Mouse (Mus musculus): ENCODE data around the gene Mettl24. TPM values are rescaled to one million over a fixed set of nuclear protein-coding genes. Genes with fewer than 3 reads are reported as not detected.

Gene Mettl24
- polyA plus RNA-seq, 1 experiment: 0.34 TPM

DNA sequence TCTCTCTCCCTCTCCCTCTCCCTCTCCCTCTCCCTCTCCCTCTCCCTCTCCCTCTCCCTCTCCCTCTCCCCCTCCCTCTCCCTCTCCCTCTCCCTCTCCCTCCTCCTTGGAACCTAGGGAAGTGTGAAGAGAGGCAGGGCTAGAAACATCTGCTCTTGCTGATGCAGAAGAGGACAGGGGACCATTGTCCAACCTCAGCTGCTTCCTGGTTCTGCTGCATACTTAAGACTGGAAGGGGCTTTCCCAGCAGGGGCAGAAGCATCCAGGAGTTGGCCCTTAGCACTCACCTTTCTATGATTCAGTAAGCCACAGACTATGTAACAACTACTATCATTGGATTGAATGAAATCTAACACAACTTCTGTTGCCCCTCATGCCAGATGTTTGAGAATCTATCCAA is 14.4 kb upstream of the Mettl24 start:
- H3K4me3 ChIP-seq: no peak overlapping the region
- H3ac ChIP-seq (ENCODE audit: control insufficient read depth, insufficient read length): no peak overlapping the region
- no peaks in the 10 kb centered on the region for H3K36me3 ChIP-seq (ENCODE audit: control insufficient read depth, insufficient read depth)
- TF ChIP-seq E2F4 (IDR thresholded peaks at IDR 0.05; ENCODE audit: insufficient read depth) (no peak), MYOD1 (IDR thresholded peaks at IDR 0.05; ENCODE audit: control insufficient read depth in 1 of 3, insufficient read length in 2 of 3, low read depth in 2 of 3) (no peak), SRF (IDR thresholded peaks at IDR 0.05; ENCODE audit: control insufficient read depth, insufficient read length, low read depth) (no peak), TCF3 (IDR thresholded peaks at IDR 0.05; ENCODE audit: insufficient read length, low read depth) (no peak), MAX (IDR thresholded peaks at IDR 0.05; ENCODE audit: low read depth) (no peak), USF1 (IDR thresholded peaks at IDR 0.05; ENCODE audit: low read depth) (no peak), CEBPB (IDR thresholded peaks at IDR 0.05; ENCODE audit: insufficient read depth, poor library complexity, severe bottlenecking) (no peak)
- no peaks in the 10 kb centered on the region for H3K27me3 ChIP-seq (ENCODE audit: control insufficient read depth, insufficient read depth, insufficient read length)
- no peak overlapping the region for H3K4me2 ChIP-seq (ENCODE audit: low read depth)
- no peaks in the 10 kb centered on the region for H3K79me2 ChIP-seq (ENCODE audit: control insufficient read depth, insufficient read depth)

DNA sequence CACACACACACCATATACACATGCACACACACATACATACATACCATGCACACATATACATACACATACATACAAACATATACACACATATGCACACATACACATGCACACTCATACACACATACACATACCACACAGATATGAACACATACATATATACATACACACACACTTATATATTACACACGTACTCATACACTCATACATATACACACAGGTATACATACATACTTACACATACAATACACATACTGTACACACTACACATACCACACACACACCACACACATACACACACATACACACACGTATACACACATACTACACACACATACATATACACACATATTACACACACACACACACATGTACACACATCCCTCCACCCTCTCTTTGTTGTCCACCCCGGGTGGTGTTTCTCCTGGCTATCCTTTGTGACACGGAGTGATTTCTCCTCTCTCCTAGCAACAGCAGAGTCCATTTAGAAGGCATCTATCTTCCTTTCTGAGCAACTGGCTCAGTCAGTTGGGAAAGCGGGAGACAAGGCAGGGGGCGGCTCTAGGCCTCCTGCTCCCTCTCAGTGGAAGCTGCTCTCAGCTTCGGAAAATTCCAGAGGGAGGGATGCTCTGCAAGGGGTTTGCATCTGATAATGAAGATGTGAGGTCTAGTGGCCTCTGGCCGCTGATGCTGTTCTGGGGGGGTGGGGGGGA is 10.3 kb upstream of the Mettl24 start:
- H3K79me2 ChIP-seq (ENCODE audit: control insufficient read depth, insufficient read depth): no peaks in the 10 kb centered on the region
- TF ChIP-seq REST (IDR thresholded peaks at IDR 0.05; ENCODE audit: insufficient read depth, insufficient read length): no peak
- TF ChIP-seq CEBPB (IDR thresholded peaks at IDR 0.05; ENCODE audit: insufficient read depth, poor library complexity, severe bottlenecking): no peak
- no peak for TF ChIP-seq POLR2A (IDR thresholded peaks at IDR 0.05; ENCODE audit: insufficient read length, low read depth)
- no peak overlapping the region for H3ac ChIP-seq (ENCODE audit: control insufficient read depth, insufficient read length)
- no peak overlapping the region for H3K4me2 ChIP-seq (ENCODE audit: low read depth)
- no peaks in the 10 kb centered on the region for H3K36me3 ChIP-seq (ENCODE audit: control insufficient read depth, insufficient read depth)
- H3K4me3 ChIP-seq: no peak overlapping the region
- no peaks in the 10 kb centered on the region for H3K27me3 ChIP-seq (ENCODE audit: control insufficient read depth, insufficient read depth, insufficient read length)

- H3K4me2 ChIP-seq (ENCODE audit: low read depth): no peak overlapping the region
- no peak overlapping the region for H3ac ChIP-seq (ENCODE audit: control insufficient read depth, insufficient read length)
- H3K4me3 ChIP-seq: no peak overlapping the region
- no peaks in the 10 kb centered on the region for H3K79me2 ChIP-seq (ENCODE audit: control insufficient read depth, insufficient read depth)
- no peaks in the 10 kb centered on the region for H3K36me3 ChIP-seq (ENCODE audit: control insufficient read depth, insufficient read depth)
- TF ChIP-seq SRF (IDR thresholded peaks at IDR 0.05; ENCODE audit: control insufficient read depth, insufficient read length, low read depth) (no peak), USF1 (IDR thresholded peaks at IDR 0.05; ENCODE audit: low read depth) (no peak), POLR2A (IDR thresholded peaks at IDR 0.05; ENCODE audit: insufficient read length, low read depth) (no peak), MYOG (IDR thresholded peaks at IDR 0.05; ENCODE audit: control insufficient read depth in 1 of 3, insufficient read depth in 1 of 3, insufficient read length in 2 of 3, low read depth in 2 of 3) (no peak), POLR2AphosphoS2 (IDR thresholded peaks at IDR 0.05; ENCODE audit: insufficient read length, low read depth) (no peak), TCF3 (IDR thresholded peaks at IDR 0.05; ENCODE audit: insufficient read length, low read depth) (no peak)
- no peaks in the 10 kb centered on the region for H3K27me3 ChIP-seq (ENCODE audit: control insufficient read depth, insufficient read depth, insufficient read length)
These were observed 9.8 kb upstream of the Mettl24 start for GRCm38 (mm10) chr10:40673297-40673665.

- Histone ChIP-seq H3ac (ENCODE audit: control insufficient read depth, insufficient read length) (no peak overlapping the region), H3K36me3 (ENCODE audit: control insufficient read depth, insufficient read depth) (no peaks in the 10 kb centered on the region), H3K4me3 (no peak overlapping the region), H3K4me2 (ENCODE audit: low read depth) (no peak overlapping the region), H3K27me3 (ENCODE audit: control insufficient read depth, insufficient read depth, insufficient read length) (no peaks in the 10 kb centered on the region), H3K79me2 (ENCODE audit: control insufficient read depth, insufficient read depth) (no peaks in the 10 kb centered on the region)
- TF ChIP-seq USF1 (IDR thresholded peaks at IDR 0.05; ENCODE audit: low read depth) (no peak), MYOD1 (IDR thresholded peaks at IDR 0.05; ENCODE audit: control insufficient read depth in 1 of 3, insufficient read length in 2 of 3, low read depth in 2 of 3) (no peak)
These were observed 8.9 kb upstream of the Mettl24 start for GRCm38 (mm10) chr10:40674151-40674550.

DNA sequence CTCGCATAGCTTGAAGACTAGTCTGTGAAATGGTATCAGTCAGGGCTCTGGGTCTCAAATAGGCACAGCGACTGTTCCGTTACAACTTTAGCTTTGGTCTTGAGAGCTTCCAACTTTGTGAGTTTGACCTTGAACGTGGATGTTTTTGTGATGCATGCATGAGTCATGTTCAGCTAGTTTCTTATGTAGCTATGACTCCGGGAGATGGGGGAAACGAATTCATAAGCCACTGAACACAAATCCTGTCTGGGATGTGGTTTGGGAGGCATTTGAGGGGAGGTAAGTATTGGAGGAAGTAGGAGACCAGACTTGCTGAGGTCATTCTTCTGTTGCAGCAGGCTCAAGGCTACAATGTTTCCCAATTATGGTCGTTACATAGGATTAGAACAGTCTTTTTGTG is 7.2 kb upstream of the Mettl24 start:
- peak overlapping the region; percentile 13 for H3K4me2 ChIP-seq (ENCODE audit: low read depth)
- H3K27me3 ChIP-seq (ENCODE audit: control insufficient read depth, insufficient read depth, insufficient read length): no peaks in the 10 kb centered on the region
- no peaks in the 10 kb centered on the region for H3K36me3 ChIP-seq (ENCODE audit: control insufficient read depth, insufficient read depth)
- TF ChIP-seq MYOG (IDR thresholded peaks at IDR 0.05; ENCODE audit: control insufficient read depth in 1 of 3, insufficient read depth in 1 of 3, insufficient read length in 2 of 3, low read depth in 2 of 3) (no peak), POLR2AphosphoS2 (IDR thresholded peaks at IDR 0.05; ENCODE audit: insufficient read length, low read depth) (no peak), E2F4 (IDR thresholded peaks at IDR 0.05; ENCODE audit: insufficient read depth) (no peak), TCF12 (IDR thresholded peaks at IDR 0.05; ENCODE audit: insufficient read depth, poor library complexity, severe bottlenecking) (no peak), CEBPB (IDR thresholded peaks at IDR 0.05; ENCODE audit: insufficient read depth, poor library complexity, severe bottlenecking) (no peak), MAX (IDR thresholded peaks at IDR 0.05; ENCODE audit: low read depth) (no peak), POLR2A (IDR thresholded peaks at IDR 0.05; ENCODE audit: insufficient read length, low read depth) (no peak), USF1 (IDR thresholded peaks at IDR 0.05; ENCODE audit: low read depth) (no peak), REST (IDR thresholded peaks at IDR 0.05; ENCODE audit: insufficient read depth, insufficient read length) (no peak), MYOD1 (IDR thresholded peaks at IDR 0.05; ENCODE audit: control insufficient read depth in 1 of 3, insufficient read length in 2 of 3, low read depth in 2 of 3) (no peak), SRF (IDR thresholded peaks at IDR 0.05; ENCODE audit: control insufficient read depth, insufficient read length, low read depth) (no peak)
- no peak overlapping the region for H3K4me3 ChIP-seq
- H3K79me2 ChIP-seq (ENCODE audit: control insufficient read depth, insufficient read depth): no peaks in the 10 kb centered on the region
- H3ac ChIP-seq (ENCODE audit: control insufficient read depth, insufficient read length): no peak overlapping the region

Data from myocyte (in vitro differentiated cells).